Mouse (Mus musculus) layer of hippocampus, postnatal 10 days (tissue): Measurements from ENCODE around the gene Gm9970. TPM values are rescaled to one million over a fixed set of nuclear protein-coding genes. Genes with fewer than 3 reads are reported as not detected.

Source experiments
- DNase-seq, 2 experiments: peaks; one replicate each; pipeline ENCODE4 v3.0.0; 2021; ENCODE audit warnings: low spot score in 2 of 2
- long read RNA-seq: library from polyadenylated mRNA; stranded (forward); transcript quantifications from one replicate; pipeline ENCODE4 v2.0.0, GENCODE M21; 2023
- total RNA-seq, 2 experiments: library from RNA; stranded (reverse); gene quantifications; 2 replicates each; pipeline ENCODE4 v1.2.3; 2021

Gm9970 gene
- total RNA-seq: not detected
- long read RNA-seq, partial matches to known transcripts: 0 of 1 reads
- long read RNA-seq, other reads (novel, unspliced or antisense): 0 of 1 reads

DNA sequence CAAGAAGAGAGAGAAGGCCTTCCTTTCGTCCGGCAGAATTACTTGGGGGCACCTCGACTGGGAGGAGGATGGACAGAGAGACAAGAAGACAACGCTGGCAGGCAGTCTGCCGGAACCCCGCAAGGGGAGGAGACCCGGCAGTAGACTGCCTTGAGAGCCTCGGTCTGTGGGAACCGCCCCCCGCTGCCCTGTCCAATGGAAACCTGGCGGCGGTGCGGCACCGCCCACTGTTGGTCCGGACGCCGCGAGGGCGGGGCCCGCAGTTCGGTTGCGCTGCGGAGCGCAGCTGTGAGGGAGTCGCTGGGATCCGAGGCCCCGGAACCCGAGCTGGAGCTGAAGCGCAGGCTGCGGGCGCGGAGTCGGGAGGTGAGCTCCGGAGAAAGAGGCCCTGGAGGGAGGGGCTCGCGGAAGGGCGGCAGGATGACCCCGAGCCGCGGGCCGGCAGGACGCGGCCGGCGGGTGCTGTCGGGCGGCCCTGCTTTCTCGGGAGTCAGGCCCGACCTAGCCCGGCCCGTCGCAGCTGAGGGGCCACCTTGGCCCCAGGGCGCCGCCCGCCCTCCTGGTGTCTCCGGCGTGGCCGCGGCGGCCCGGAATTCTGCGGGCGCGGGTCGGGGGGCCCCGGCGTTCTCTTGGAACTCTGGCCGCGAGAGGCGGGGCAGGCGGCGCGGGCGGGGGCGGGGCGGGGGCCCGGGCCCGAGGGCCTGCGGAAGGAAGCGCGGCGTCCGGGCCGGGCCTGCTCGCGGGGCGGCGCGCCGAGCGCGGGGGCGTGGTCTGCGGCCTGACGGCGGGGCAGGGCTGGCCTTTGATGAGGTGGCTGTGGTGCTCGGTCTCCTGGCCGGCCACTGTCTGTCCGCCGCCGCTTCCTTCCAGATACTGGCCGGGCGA, at the start of gene Gm9970, which contains the start of gene Nrbp1:
TSS of gene Gm9970 (minus strand) at position 596 of the 885 bp plus-strand sequence.
TSS of gene Nrbp1 (plus strand) at position 228 of the 885 bp plus-strand sequence.
- DNase-seq: peak; percentile 92 to 95

DNA sequence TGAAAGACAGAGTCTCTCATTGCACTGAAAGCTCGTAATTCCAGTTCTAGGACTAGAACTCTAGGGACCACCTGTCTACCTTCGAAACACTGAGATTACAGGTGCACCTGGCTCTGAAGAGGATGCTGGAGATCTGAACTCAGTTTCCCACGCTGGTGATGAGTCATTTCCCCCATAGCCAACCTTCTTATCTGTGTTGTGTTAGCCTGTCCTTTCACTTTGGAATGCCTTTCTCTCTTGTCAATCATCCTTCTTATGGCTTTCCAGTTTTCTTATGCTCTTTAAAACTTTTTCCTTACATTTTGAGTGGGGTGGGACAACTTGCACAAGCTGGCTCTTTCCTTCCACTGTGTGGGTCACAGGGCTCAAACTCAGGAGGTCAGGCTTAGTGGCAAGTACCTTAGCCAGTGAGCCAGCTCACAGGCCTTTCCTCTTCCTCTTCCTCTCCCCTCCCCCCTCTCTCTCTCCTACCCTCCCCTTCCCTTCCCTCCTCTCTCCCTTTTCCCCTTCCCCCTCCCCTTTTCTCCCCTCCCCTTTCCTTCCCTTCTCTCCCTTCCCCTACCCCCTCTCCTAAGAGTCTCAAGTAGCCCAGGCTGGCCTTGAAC, 48.7 kb upstream of the Gm9970 start:
- DNase-seq: no peak

DNA sequence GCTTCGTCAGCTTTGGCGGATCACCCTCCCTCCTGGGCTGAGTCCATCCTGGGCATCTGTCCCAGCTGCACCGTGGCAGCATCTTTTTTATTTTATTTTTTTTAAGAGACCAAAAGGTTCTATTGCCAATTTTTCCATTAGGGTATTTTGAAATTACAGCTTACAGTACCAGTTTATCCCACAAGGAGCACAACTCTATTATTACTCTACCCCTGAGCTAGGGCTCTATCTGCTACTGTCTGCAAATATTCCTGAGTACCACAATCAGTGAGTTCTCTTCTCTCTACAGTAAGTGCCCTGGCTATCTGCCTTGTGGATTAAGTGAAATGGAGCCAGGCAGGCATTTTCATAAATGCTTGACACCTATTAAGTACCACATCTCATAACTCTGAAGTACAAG, 47.6 kb upstream of the Gm9970 start:
- no peak for DNase-seq

DNA sequence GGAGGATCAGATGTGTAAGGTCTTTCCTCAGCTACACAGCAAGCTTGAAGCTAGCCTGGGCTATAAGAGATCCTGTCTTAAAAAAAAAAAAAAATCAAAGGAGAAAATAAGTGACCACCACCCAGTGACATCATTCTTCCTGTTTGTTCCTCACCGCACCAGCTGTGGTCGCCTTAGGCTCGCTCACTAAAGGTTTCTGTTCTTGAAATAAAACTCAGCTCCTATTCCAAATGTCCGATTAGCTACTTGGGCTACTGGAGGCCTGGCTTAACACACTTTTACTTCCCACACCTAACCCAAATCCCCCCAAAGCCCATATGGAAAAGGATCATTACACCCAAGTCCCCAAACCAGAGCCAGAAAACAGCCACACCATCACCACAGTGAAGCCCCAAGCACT, 47.2 kb upstream of the Gm9970 start:
- DNase-seq: no peak

DNA sequence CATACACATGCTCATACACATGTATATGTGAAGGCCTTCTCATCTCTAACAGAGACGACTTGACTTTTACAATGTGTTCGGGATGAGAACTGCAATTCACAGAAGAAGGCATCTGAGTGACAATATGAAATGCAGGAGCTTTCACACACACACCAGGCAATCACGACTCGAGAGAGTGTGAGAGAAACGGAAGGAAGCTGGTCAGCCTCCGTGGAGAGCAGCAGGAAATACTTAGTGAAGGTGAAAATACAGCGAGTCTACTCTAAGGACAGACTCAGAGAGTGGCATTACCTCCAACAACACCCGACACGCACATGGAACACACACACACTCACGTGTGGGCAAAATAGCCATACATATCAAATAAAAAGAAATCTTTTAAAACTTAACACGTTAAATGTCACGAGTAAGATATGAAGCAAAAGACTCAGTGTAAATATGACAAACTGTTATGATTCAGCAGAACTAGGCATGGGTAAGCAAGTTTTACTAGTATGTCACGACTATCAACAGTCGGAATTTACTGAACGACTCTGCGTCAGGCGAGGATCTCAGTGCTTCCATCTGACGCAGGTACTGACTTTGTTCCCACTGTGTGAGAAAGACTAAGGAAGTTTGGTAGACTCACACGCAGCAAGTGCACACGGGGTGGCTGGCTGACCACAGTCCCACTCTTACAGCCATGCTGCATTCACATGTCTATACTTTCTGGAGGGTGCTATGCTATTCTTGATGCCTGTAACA, 38.4 kb upstream of the Gm9970 start:
- DNase-seq: no peak

DNA sequence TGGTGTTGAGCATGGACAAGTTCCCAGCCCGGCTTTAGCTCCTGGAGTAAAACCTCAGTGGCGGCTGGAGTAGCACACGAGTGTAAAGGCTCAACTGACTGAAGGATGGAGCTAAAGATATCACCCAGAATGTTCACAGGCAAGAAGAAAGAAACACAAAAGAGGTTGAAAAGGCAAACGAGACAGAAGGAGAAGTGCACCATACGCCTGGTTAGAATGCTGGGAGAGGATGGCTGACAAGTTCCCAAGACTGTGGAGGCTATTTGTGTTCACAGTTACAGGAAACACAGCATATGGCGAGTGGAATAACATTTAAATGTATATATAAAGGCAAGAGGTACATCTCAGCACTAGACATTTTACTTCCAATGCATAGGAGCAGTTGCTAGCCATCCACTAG, 32.0 kb upstream of the Gm9970 start:
- no peak for DNase-seq

DNA sequence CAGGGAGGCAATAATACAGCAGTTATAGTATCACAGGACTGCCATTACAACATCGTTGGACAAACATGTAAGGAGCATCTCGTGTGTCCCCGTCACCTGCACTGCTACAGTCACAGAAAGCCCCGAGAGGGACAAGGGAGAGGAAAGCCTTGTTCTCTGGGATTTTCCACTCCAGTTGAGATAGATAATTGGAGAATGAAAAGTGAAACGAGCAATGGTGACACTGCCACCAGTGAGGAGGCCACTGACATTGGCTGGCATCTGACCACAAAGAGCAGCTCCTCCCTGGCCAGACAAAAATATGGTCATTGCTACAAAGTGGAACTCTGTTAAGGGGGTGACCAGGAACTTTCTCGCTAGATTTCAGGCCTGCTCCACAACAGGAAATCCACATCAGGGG, 26.7 kb upstream of the Gm9970 start:
- no peak for DNase-seq

DNA sequence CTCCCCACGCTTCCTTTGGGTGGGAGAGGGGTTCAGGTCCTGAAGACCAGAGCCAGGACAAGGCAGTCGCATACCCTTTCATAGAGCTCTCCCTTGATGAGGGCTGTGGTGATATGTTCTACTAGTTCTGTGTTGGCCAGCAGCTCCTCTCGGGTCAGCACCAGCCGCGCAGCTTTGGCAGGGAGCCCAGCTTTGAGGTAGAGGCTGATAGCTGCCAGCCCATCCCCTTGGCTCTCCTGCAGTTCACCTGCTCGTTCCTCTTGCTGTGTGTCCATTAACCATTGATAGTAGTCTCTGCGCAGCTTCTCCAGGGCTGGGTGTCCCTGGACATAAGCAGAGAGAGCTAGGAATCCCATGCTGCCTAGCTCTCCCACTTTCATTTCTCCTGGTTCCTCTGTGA, 25.1 kb upstream of the Gm9970 start:
- DNase-seq: no peak

DNA sequence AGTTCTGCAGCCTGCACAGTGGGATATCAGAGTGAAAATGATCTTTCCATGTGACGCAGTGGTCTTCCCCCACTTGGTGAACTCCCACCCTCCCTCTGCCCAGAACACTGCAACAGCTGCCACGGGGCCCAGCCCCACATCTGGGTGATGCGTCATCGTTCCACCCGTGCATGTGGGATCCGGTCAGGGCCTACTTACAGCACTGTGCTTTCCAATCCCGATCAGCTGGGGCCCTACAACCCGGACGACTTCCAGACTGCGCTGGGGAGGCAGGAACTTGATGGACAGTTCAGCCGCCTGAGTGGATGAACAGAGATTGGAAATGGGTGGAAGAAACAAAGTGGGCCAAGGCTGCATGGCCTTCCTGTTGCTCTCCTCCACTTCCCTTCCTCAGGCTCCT, 16.6 kb upstream of the Gm9970 start:
- no peak for DNase-seq

DNA sequence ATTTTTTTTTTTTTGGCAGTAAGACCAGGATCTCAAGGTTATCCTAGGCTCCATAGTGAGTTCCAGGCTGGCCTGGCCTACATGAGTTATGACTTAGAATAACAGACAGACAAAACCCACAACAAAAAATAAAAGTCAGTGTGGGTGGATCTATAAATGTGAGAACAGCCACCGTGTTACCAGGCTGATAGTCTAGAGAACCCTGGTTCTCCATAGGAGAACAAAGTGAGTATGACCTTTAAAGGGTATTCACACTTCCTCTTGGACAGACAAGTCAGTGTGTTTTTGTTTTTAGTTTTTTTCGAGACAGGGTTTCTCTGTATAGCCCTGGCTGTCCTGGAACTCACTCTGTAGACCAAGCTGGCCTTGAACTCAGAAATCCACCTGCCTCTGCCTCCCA, 14.9 kb upstream of the Gm9970 start:
- DNase-seq: no peak

DNA sequence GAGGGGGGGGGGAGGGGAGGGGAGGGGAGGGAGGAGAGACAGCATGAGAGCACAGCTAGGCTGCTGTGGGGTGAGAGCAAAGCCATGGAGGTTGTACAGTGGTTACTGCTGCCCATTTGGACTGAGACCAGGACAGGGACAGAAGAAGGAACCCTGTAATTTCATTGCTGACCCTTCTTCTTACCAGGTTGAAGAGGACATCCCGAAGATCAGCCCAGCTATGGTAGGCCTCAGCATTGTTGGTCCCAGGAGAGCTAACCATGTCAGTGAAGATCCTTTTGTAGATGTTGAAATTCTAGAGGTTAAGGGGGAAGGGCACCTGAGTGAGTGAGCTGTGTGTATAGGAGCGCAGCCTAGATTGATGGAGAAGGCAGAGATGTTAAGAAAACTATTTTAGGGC, 14.3 kb upstream of the Gm9970 start:
- DNase-seq: no peak

DNA sequence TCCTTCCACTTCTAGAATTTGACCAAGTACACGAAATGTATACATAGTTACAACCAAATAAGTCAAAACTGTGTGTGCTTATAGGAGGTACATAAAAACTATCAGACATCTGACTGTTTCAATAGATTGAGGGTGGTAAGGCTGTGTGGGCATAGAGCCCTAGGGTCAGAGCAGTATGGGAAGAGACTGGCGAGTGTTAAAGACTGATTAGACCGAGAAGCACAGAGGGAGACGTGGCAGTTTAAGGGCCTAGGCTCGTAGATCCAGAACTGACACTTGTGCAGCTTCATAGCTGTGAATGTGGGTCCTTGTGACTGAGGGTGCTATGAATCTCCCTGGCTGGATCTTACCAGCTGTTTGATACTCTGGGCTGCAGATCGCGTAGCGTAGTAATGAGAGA, 13.9 kb upstream of the Gm9970 start:
- DNase-seq: no peak

DNA sequence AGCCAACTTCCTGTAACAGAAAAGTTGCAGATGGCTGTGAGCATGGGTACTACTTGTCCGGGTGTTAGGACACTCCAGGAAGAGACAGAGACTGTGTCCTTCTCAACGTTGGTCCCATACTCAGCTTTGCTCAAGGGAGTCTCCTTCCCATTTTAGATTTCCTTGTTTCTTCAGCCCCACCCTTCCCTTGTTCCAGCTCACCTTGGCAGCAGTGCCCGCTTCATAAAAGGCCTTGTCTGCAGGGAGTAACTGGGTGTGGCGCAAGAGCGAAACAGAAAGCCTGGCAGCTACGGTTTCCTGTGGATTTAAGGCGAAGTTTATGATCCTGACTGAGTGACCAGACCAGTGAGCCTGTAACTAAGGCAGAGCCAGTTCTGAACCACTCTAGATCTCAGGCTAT, 13.4 kb upstream of the Gm9970 start:
- DNase-seq: no peak

DNA sequence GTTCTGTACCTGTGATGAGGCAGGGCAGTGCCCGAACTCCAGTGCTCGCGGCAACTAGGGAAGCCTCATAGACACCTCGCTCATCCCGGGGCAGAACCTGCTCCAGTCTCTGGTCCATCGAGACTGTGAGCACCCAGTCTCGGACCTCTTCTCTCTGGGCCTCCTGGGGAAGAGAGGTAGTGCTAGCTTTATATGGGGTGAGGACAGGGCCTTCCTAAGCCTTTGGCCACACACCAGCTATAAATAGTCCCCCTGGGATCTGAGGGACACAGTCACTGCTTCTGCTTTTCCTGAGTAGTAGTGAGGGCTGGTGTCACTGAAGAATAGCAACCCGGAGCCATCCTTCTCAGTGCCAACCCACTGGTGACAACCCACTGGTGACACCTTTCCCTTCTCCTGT, 12.8 kb upstream of the Gm9970 start:
- no peak for DNase-seq

DNA sequence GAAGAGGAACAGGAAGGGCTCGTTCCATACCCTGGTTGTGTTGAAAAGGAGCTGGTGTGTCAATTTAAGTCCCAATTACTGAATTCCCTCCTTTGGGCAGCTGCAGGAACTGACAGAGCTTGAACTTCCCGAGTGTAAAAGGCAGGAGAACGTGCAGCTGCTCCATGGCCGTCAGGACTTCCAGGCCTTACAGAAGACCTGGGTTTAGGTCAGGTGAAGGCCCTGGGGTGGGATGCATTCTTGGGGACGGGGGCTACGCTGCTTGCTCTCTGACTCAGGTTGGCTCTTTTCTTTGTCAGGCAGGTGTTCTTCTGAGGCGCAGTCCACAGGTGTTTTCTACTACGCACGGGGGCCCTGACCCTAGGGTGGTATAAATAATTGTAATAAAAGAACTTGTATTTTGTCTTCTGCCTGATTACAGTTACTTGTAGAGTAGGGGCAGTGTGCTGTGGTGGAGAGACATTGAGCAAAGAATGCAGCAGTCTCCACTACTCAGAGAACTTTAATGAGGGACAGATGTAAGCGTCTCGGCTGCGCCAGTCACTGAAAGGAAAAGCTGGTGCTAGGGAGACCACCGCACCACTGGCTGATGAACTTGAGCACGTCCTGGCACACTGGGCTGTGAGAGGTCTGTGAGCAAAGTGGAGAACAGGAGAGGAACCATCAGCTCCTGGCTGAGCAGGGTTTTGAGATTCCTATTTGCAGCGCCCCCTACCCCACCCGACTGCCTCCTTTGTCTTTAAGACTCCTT, 11.9 kb upstream of the Gm9970 start:
- no peak for DNase-seq

DNA sequence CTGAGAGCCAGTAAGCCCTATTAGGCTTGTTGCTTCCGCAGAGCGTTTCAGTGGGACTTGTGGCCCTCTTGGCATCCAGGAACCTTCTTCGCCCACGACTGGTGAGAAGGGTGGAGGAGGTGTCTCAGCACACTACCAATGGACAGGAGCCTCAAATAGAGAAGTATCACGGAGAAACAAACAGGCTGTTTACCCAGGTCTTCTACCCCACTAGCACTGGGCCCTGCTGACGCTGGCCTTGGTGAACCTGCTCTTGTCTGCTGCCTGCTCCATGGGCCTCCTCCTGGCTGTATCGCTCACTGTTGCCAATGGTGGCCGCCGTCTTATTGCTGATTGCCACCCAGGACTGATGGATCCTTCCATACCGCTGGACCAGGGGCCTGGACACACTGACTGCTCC, 11.1 kb upstream of the Gm9970 start:
- no peak for DNase-seq

DNA sequence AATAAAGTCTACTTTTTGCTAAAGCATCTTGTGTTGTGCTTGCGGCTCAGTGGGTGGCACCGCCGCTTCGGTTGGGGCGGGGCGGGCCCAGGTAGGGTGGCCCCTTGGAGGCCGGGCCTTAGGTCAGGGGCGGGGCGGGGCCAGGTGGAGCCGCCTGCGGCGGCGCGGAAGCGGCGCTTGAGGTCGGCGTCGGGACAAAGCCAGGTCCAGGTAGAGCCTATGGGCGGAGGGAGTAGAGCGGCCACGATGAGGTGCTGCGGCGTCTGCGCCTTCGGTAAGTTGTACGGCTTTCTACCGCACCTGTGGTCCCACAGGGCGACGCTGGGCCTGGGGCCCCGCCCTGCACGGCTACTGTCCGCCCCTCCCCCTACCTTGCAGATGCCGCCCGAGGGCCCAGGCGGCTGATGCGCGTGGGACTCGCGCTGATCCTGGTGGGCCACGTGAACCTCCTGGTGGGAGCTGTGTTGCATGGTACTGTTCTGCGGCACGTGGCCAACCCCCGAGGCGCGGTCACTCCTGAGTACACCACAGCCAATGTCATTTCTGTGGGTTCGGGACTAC, 10.6 kb upstream of the Gm9970 start, which contains the start of gene Krtcap3:
TSS of gene Krtcap3 (plus strand) at position 151 of the 561 bp plus-strand sequence.
- peak; percentile 21 to 34 for DNase-seq

DNA sequence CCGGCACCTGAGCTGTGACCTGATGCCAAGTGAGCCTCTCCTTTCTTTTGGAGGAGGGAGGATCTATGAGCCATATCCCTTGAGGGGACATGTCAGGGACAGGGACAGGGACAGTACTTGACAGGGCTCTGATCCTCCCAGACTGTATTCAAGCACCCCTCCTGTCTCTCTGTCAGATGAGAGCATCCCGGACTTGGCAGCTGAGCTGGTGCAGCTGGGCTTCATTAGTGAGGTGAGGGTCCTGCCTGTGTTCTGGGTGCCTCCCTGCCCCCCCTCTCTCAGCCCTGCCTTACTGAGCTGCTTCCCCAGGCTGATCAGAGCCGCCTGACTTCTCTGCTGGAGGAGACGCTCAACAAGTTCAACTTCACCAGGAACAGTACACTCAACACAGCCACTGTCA, 9.7 kb upstream of the Gm9970 start:
- no peak for DNase-seq

DNA sequence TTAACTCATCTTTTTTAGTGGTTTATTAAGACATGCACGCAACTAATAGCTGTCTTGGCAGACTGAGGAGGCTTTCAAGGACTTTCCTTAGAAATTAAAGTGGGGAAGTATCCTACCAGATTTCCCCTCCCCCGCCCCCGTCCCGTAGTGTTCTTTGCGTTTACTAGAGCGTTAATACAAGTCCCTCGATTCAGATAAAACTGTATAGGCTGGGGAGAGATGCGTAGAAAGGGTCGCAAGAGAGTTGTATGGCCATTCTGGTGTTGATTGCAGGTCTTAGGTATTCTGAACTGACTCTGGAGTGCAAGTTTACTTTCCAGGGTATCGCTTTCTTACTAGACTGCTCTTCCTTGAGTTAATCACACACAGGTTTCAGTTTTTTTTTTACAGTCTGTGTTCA, 1.2 kb upstream of the Gm9970 start:
- DNase-seq: no peak

DNA sequence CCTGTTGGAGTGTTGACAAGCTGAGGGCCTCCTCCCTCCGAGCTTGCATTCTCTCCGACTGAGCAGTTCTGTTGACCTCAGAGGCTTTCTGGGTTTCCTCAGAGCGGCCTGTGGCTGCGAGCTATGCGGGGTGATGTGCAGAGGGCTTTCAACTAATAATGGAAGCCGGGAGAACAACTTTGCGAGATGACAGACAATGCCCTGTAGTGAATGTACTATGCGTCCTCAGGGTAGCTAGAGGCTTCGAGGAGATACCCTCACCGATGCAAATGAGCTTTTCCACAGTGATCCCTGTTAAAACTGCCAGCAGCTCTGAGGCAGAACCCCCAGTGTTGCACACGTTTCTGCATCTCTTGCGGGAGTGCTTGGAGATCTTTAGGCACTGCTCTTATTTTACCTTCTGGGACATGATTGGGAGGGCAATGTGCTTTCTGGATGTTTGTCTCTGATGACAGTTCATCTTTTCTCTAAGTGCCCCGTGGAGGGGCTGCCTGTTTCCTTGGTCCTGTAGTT, 546 bp upstream of the Gm9970 start:
- DNase-seq: no peak

DNA sequence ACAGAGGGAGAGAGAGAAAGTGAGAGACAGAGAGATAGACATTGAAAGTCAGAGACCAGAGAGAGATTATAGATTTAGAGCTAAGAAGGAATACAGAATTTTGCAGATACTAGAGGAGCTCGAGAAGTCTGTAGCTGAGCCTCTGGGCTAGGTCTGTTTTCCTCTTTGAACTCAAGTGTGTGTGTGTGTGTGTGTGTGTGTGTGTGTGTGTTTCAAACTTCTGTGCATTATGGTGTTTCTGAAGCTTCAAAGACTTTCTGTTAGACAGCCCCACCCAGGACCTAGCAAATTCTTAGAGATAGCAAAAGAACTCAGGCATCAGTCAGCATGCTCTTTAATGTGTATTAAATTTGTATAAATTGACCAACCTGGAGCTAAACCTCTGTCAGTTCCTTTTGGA, 14.4 kb downstream of the Gm9970 start:
- DNase-seq: no peak
